Mouse (Mus musculus): ENCODE measurements around the gene Ltv1. TPM values are rescaled to one million over a fixed set of nuclear protein-coding genes. Genes with fewer than 3 reads are reported as not detected.
"Not testable (repeated sequence)": the region's sequence is repeated elsewhere in the genome, so short reads cannot be mapped to it uniquely, and the experiment has no call there.

Gene Ltv1
- polyA plus RNA-seq, 1 experiment from 2014 or later, result 80.1 TPM

- Histone ChIP-seq H3K4me2 (ENCODE audit: low read length) (no peak overlapping the region), H3K36me3 (ENCODE audit: control insufficient read depth, insufficient read depth, low read length) (no peaks in the 10 kb centered on the region), H3K27me3 (replicated peaks; ENCODE audit: control insufficient read depth, insufficient read depth, low read length) (no peaks in the 10 kb centered on the region), H3K9ac (ENCODE audit: low read length) (no peak overlapping the region), H3K4me3 (ENCODE audit: low read depth, low read length) (no peak overlapping the region), H3K27ac (ENCODE audit: low read depth) (no peak overlapping the region), H3K4me1 (replicated peaks; ENCODE audit: control insufficient read depth, insufficient read depth, low read length) (peaks cover 28% of the 10 kb centered on the region), H3K9me3 (ENCODE audit: control insufficient read depth, low read length) (no peaks in the 10 kb centered on the region)
- DNase-seq (ENCODE audit: low spot score) (no peak), ATAC-seq (replicated peaks; ENCODE audit: low FRiP score, low TSS enrichment, low read depth) (no peak)
- 60% methylated on average over 3 of the region's 3 CpGs for WGBS
These were observed 16.5 kb upstream of the Ltv1 start for GRCm38 (mm10) chr10:13209506-13209905.

- no peak overlapping the region for H3K4me3 ChIP-seq (ENCODE audit: low read depth, low read length)
- peaks cover 28% of the 10 kb centered on the region for H3K4me1 ChIP-seq (replicated peaks; ENCODE audit: control insufficient read depth, insufficient read depth, low read length)
- DNase-seq (ENCODE audit: low spot score), result no peak
- no peaks in the 10 kb centered on the region for H3K36me3 ChIP-seq (ENCODE audit: control insufficient read depth, insufficient read depth, low read length)
- no peak overlapping the region for H3K4me2 ChIP-seq (ENCODE audit: low read length)
- no peak for ATAC-seq (replicated peaks; ENCODE audit: low FRiP score, low TSS enrichment, low read depth)
- no peak overlapping the region for H3K9ac ChIP-seq (ENCODE audit: low read length)
- no peak overlapping the region for H3K27ac ChIP-seq (ENCODE audit: low read depth)
- no peaks in the 10 kb centered on the region for H3K9me3 ChIP-seq (ENCODE audit: control insufficient read depth, low read length)
- WGBS, result 78% methylated on average over 4 of the region's 4 CpGs
- no peaks in the 10 kb centered on the region for H3K27me3 ChIP-seq (replicated peaks; ENCODE audit: control insufficient read depth, insufficient read depth, low read length)
These were observed 16.1 kb upstream of the Ltv1 start for GRCm38 (mm10) chr10:13209061-13209460.

- Histone ChIP-seq H3K4me3 (ENCODE audit: low read depth, low read length) (no peak overlapping the region), H3K36me3 (ENCODE audit: control insufficient read depth, insufficient read depth, low read length) (no peaks in the 10 kb centered on the region), H3K9me3 (ENCODE audit: control insufficient read depth, low read length) (no peaks in the 10 kb centered on the region), H3K4me2 (ENCODE audit: low read length) (no peak overlapping the region), H3K9ac (ENCODE audit: low read length) (no peak overlapping the region), H3K4me1 (replicated peaks; ENCODE audit: control insufficient read depth, insufficient read depth, low read length) (peaks cover 2% of the 10 kb centered on the region; the same call in 1 of the 2 replicates), H3K27ac (ENCODE audit: low read depth) (no peak overlapping the region), H3K27me3 (replicated peaks; ENCODE audit: control insufficient read depth, insufficient read depth, low read length) (no peaks in the 10 kb centered on the region)
- no peak for DNase-seq (ENCODE audit: low spot score)
- no peak for ATAC-seq (replicated peaks; ENCODE audit: low FRiP score, low TSS enrichment, low read depth)
- 96% methylated on average over 6 of the region's 6 CpGs for WGBS
These were observed 8.8 kb upstream of the Ltv1 start for GRCm38 (mm10) chr10:13201741-13202293.

- WGBS, result 97% methylated on average over 3 of the region's 3 CpGs
These were observed 7.9 kb upstream of the Ltv1 start for GRCm38 (mm10) chr10:13200862-13201261.

GRCm38 (mm10) chr10:13199234-13199633 lies 6.3 kb upstream of the Ltv1 start:
- DNase-seq (ENCODE audit: low spot score), result no peak
- no peak overlapping the region for H3K4me2 ChIP-seq (ENCODE audit: low read length)

More at GRCm38 (mm10) chr10:13200862-13201261, 7.9 kb upstream of the Ltv1 start:
- Histone ChIP-seq H3K4me1 (replicated peaks; ENCODE audit: control insufficient read depth, insufficient read depth, low read length) (peaks cover 2% of the 10 kb centered on the region; the same call in 1 of the 2 replicates), H3K4me3 (ENCODE audit: low read depth, low read length) (no peak overlapping the region), H3K27me3 (replicated peaks; ENCODE audit: control insufficient read depth, insufficient read depth, low read length) (no peaks in the 10 kb centered on the region), H3K4me2 (ENCODE audit: low read length) (no peak overlapping the region), H3K36me3 (ENCODE audit: control insufficient read depth, insufficient read depth, low read length) (no peaks in the 10 kb centered on the region), H3K9ac (ENCODE audit: low read length) (no peak overlapping the region), H3K9me3 (ENCODE audit: control insufficient read depth, low read length) (no peaks in the 10 kb centered on the region), H3K27ac (ENCODE audit: low read depth) (no peak overlapping the region)
- ATAC-seq (replicated peaks; ENCODE audit: low FRiP score, low TSS enrichment, low read depth), result no peak
- DNase-seq (ENCODE audit: low spot score), result no peak

GRCm38 (mm10) chr10:13196872-13197507 lies 4.0 kb upstream of the Ltv1 start:
- WGBS, result 63% methylated on average over 8 of the region's 8 CpGs
- peak overlapping the region; percentile 47; the same call in 1 of the 2 replicates for H3K27ac ChIP-seq (ENCODE audit: low read depth)
- no peak for DNase-seq (ENCODE audit: low spot score)

More at GRCm38 (mm10) chr10:13199234-13199633, 6.3 kb upstream of the Ltv1 start:
- no peak overlapping the region for H3K9ac ChIP-seq (ENCODE audit: low read length)
- H3K9me3 ChIP-seq (ENCODE audit: control insufficient read depth, low read length), result no peaks in the 10 kb centered on the region
- H3K4me3 ChIP-seq (ENCODE audit: low read depth, low read length), result no peak overlapping the region
- ATAC-seq (replicated peaks; ENCODE audit: low FRiP score, low TSS enrichment, low read depth), result no peak
- H3K4me1 ChIP-seq (replicated peaks; ENCODE audit: control insufficient read depth, insufficient read depth, low read length), result peaks cover 2% of the 10 kb centered on the region; the same call in 1 of the 2 replicates
- no peaks in the 10 kb centered on the region for H3K36me3 ChIP-seq (ENCODE audit: control insufficient read depth, insufficient read depth, low read length)
- WGBS, result 89% methylated on average over 1 of the region's 1 CpGs
- no peak overlapping the region for H3K27ac ChIP-seq (ENCODE audit: low read depth)
- no peaks in the 10 kb centered on the region for H3K27me3 ChIP-seq (replicated peaks; ENCODE audit: control insufficient read depth, insufficient read depth, low read length)

GRCm38 (mm10) chr10:13193496-13193895 lies 528 bp upstream of the Ltv1 start:
- H3K27me3 ChIP-seq (replicated peaks; ENCODE audit: control insufficient read depth, insufficient read depth, low read length); H3K9ac ChIP-seq (ENCODE audit: low read length); H3K27ac ChIP-seq (ENCODE audit: low read depth); DNase-seq (ENCODE audit: low spot score); ATAC-seq (replicated peaks; ENCODE audit: low FRiP score, low TSS enrichment, low read depth); H3K9me3 ChIP-seq (ENCODE audit: control insufficient read depth, low read length): not testable (repeated sequence)
- H3K4me2 ChIP-seq (ENCODE audit: low read length), result peak overlapping the region; percentile 67
- peaks cover 11% of the 10 kb centered on the region for H3K4me1 ChIP-seq (replicated peaks; ENCODE audit: control insufficient read depth, insufficient read depth, low read length)
- H3K36me3 ChIP-seq (ENCODE audit: control insufficient read depth, insufficient read depth, low read length), result peaks cover 22% of the 10 kb centered on the region
- peak overlapping the region; percentile 91; the same call in 1 of the 2 replicates for H3K4me3 ChIP-seq (ENCODE audit: low read depth, low read length)
- WGBS, result 86% methylated on average over 7 of the region's 7 CpGs

More at GRCm38 (mm10) chr10:13196872-13197507, 4.0 kb upstream of the Ltv1 start:
- Histone ChIP-seq H3K9ac (ENCODE audit: low read length) (no peak overlapping the region), H3K4me3 (ENCODE audit: low read depth, low read length) (no peak overlapping the region), H3K4me2 (ENCODE audit: low read length) (no peak overlapping the region), H3K9me3 (ENCODE audit: control insufficient read depth, low read length) (no peaks in the 10 kb centered on the region), H3K27me3 (replicated peaks; ENCODE audit: control insufficient read depth, insufficient read depth, low read length) (no peaks in the 10 kb centered on the region), H3K36me3 (ENCODE audit: control insufficient read depth, insufficient read depth, low read length) (no peaks in the 10 kb centered on the region), H3K4me1 (replicated peaks; ENCODE audit: control insufficient read depth, insufficient read depth, low read length) (peaks cover 6% of the 10 kb centered on the region)
- ATAC-seq (replicated peaks; ENCODE audit: low FRiP score, low TSS enrichment, low read depth), result no peak

- Histone ChIP-seq H3K27ac (ENCODE audit: low read depth) (no peak overlapping the region), H3K27me3 (replicated peaks; ENCODE audit: control insufficient read depth, insufficient read depth, low read length) (no peaks in the 10 kb centered on the region), H3K4me2 (ENCODE audit: low read length) (no peak overlapping the region), H3K9ac (ENCODE audit: low read length) (no peak overlapping the region), H3K4me3 (ENCODE audit: low read depth, low read length) (no peak overlapping the region), H3K4me1 (replicated peaks; ENCODE audit: control insufficient read depth, insufficient read depth, low read length) (peaks cover 9% of the 10 kb centered on the region; the same call in 1 of the 2 replicates), H3K36me3 (ENCODE audit: control insufficient read depth, insufficient read depth, low read length) (peaks cover 46% of the 10 kb centered on the region), H3K9me3 (ENCODE audit: control insufficient read depth, low read length) (no peaks in the 10 kb centered on the region)
- DNase-seq (ENCODE audit: low spot score) (no peak), ATAC-seq (replicated peaks; ENCODE audit: low FRiP score, low TSS enrichment, low read depth) (no peak)
- WGBS, result 75% methylated on average over 5 of the region's 5 CpGs
These were observed 3.1 kb downstream of the Ltv1 start for GRCm38 (mm10) chr10:13189881-13190280.
